In the genomic region with DNA sequence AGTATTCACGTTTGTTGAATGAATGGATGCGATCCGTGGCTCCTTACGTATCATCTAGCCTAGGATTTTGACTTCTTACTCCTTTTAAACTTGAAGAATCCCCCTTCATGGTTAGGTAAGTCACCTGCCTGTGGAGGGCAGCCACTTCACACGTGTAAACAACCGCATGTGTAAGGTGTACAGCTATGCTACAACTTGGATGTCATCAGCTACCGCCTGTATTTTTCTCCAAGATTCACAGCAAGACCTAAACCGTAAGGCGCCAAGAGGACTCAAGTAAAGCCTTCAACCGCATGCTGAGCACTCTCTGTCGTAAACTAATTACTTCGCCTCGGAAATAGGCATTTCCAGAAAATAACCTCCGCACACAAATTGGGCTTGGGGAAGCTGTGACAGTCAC, we compare ENCODE assay signal across 8 mouse cellular contexts. TPM values are rescaled to one million over a fixed set of nuclear protein-coding genes. Genes with fewer than 3 reads are reported as not detected.
DNase-seq lines count a peak whose midpoint lies in the region; ATAC-seq and TF ChIP-seq lines count a peak whose summit lies in the region.

No protein-coding gene starts in this region.

- H3K9ac ChIP-seq in heart, embryonic 16.5 days (ENCODE audit: low read length), result peak overlapping the region; percentile 88

- TF ChIP-seq CTCF in testis, adult 2 months (IDR thresholded peaks at IDR 0.05; ENCODE audit: control insufficient read depth, insufficient read depth, insufficient replicate concordance, low read depth, low read length), result no peak

- H3K27me3 ChIP-seq in testis, adult 2 months (ENCODE audit: control insufficient read depth, insufficient read depth, low read length), result no peaks in the 10 kb centered on the region
- H3K27me3 ChIP-seq in heart, embryonic 16.5 days (ENCODE audit: control insufficient read depth, insufficient read depth, low read length), result peaks cover 4% of the 10 kb centered on the region; the same call in 1 of the 2 replicates

- peaks cover 7% of the 10 kb centered on the region for H3K4me1 ChIP-seq in testis, adult 2 months (ENCODE audit: control insufficient read depth, insufficient read depth, low read length)
- peaks cover 23% of the 10 kb centered on the region for H3K4me1 ChIP-seq in heart, embryonic 16.5 days (ENCODE audit: control insufficient read depth, insufficient read depth, low read length)

- H3K4me3 ChIP-seq in testis, adult 2 months (ENCODE audit: control insufficient read depth, low read depth, low read length), result peak overlapping the region; percentile 94
- H3K4me3 ChIP-seq in heart, embryonic 16.5 days (ENCODE audit: low read length), result peak overlapping the region; percentile 96

- ATAC-seq in heart, embryonic 16.5 days (replicated peaks; ENCODE audit: extremely low read depth, insufficient read depth, low FRiP score), result no peak

- TF ChIP-seq POLR2A in testis, adult 2 months (IDR thresholded peaks at IDR 0.05; ENCODE audit: control insufficient read depth, low read depth, low read length), result no peak

- peak; percentile 21 to 22 for DNase-seq in cerebellum, adult 18-20 months
- DNase-seq in cerebellum, adult 8-10 months, result no peak
- DNase-seq in testis, postnatal 14 days (ENCODE audit: low spot score), result no peak
- DNase-seq in lung, postnatal 36 days, result peak; percentile 11
- DNase-seq in frontal cortex, postnatal 10 days (ENCODE audit: low spot score in 2 of 2), result no peak
- DNase-seq in kidney, postnatal 14 days, result no peak

- no peaks in the 10 kb centered on the region for H3K9me3 ChIP-seq in heart, embryonic 16.5 days (replicated peaks; ENCODE audit: control insufficient read depth, low read length)

- peak overlapping the region; percentile 94 for H3K4me2 ChIP-seq in heart, embryonic 16.5 days (ENCODE audit: low read depth, low read length)

- no peaks in the 10 kb centered on the region for H3K36me3 ChIP-seq in testis, adult 2 months (ENCODE audit: control insufficient read depth, insufficient read depth, low read length)
- H3K36me3 ChIP-seq in heart, embryonic 16.5 days (ENCODE audit: control insufficient read depth, insufficient read depth), result no peaks in the 10 kb centered on the region

- 21% methylated on average over 14 of the region's 14 CpGs for WGBS in heart, embryonic 16.5 days

- 0 out of 2 replicates have a peak overlapping the region, but pooled peaks have one; percentile 32 for H3K27ac ChIP-seq in testis, adult 2 months (ENCODE audit: control insufficient read depth, insufficient read depth, low read depth, low read length)
- no peak overlapping the region for H3K27ac ChIP-seq in heart, embryonic 16.5 days (ENCODE audit: low read length)

RNA-seq across cellular contexts. Expression of a gene that starts 1.3 kb away (rescaled TPM):
- 14.6 and 15.7 TPM in 2 replicates for polyA plus RNA-seq in testis, adult 2 months (2012; rRNA removed)
- polyA plus RNA-seq in heart, embryonic 16.5 days (2015; fragmentation: Nextera tagmentation; extraction: Ambion mirVana), result 23.1 and 25.3 TPM in 2 replicates

RNA-seq across cellular contexts. Expression of a gene that starts 12.5 kb away (rescaled TPM):
- 0.97 and 1.6 TPM in 2 replicates for polyA plus RNA-seq in testis, adult 2 months (2012; rRNA removed)
- 4.3 and 4.5 TPM in 2 replicates for polyA plus RNA-seq in heart, embryonic 16.5 days (2015; fragmentation: Nextera tagmentation; extraction: Ambion mirVana)

Comparison
In these comparisons a context has a peak if more than half of its experiments do, and no peak if none do; other contexts are left out.
1. DNase-seq: peak in cerebellum, adult 18-20 months (2 of 2) and lung, postnatal 36 days (single experiment); none in cerebellum, adult 8-10 months (single experiment), testis, postnatal 14 days (single experiment), frontal cortex, postnatal 10 days (0 of 2) and kidney, postnatal 14 days (single experiment).